Mouse (Mus musculus) adrenal gland, adult (tissue): ENCODE measurements around the gene Pitx2.

Experiments
- DNase-seq, 2 experiments: peaks; one replicate each; pipeline ENCODE4 v3.0.0; 2022 to 2023; ENCODE audit warnings: low spot score in 1 of 2; ENCODE audit not compliant: inconsistent age in 2 of 2

The Pitx2 gene

DNA sequence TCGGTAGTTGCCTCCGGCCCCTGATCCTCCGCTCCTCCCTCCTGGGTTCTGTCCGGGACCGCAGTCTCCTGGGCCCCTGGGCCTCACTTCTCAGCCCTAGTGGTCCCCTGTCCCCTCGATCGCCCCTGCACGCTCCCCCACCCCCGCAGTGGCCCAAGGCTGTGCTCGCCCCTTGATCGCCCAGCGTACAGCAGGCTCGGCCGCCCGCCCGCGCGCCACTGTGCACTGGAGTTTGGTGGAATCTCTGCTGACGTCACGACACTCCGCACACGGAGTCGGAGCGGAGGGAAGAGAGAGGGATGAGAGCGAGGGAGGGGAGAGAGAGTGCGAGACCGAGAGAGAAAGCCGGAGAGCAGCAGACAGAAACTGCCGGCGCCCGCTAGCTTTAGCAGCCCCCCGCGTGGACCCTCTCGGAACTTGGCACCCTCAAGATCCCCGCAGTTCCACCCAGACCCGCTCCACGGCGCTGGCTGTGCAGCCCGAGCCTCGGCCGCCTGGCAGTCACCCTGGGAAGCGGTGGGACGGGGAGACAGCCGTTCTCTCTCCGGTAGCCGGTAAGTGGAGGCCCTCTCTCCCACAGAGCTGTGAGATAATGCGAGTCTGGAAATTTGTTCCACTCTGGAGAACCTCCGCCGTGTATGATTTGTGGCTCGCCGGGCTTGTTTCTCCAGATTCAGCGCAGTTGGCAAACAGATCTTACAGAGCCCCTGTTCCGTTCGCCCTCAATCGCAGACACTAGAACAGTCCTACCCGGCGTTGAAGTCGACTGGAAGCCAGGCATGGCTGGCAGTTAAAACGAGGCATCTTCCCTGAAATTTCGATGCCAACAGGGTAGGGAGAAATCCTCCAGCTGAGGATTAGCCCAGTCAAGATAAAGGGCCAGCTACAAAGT is at the start of gene Pitx2:
Gene Pitx2, plus strand, starts transcription at position 270 of the 892 bp plus-strand sequence.
- DNase-seq: peak; percentile 13 to 62

DNA sequence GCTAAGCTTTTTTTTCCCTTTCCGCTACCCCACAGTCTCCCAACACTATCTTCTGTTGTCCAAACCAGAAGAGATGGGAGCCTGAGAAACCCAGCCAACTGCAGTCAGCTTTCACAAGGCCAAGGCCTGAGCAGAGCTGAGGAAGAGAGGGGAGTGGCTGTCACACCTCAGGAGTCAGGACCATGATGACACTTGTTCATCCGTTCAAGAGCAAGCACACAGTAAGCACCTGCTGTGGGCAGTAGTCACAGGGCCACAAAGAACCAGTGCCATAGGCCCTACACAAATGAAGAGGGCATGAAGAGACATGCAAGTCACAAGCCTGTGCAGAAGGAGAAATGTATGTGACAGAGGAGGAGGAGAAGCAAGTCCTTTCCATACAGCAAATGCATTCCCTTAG is 49.7 kb upstream of the Pitx2 start:
- DNase-seq: no peak

DNA sequence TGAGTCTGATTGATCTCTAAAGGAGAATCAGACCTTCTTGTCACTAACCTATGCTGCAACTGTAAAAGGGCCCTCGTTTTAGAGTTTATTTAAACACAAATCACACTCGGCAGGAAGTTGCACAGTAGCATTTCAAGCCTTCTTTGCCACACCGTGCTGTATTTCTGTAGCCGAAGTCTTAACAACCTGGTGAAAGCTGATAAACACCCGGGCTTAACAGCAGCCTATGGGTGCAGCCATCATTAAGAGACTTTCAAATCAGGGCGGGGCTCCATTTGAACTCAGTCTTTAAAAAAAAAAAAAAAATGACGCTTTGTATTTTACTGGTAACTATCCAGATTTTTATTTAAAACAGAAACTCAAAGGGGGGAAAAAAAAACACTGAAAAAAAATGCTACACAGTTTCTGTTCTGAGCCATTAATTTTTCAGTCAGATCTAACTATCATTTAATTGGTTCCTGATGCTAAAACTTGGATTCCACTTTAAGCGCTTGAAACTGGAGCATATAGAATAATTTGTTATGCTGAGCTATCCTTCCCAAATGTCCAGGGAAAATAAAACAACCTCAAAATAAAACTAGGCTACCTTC is 48.5 kb upstream of the Pitx2 start:
- DNase-seq: no peak

DNA sequence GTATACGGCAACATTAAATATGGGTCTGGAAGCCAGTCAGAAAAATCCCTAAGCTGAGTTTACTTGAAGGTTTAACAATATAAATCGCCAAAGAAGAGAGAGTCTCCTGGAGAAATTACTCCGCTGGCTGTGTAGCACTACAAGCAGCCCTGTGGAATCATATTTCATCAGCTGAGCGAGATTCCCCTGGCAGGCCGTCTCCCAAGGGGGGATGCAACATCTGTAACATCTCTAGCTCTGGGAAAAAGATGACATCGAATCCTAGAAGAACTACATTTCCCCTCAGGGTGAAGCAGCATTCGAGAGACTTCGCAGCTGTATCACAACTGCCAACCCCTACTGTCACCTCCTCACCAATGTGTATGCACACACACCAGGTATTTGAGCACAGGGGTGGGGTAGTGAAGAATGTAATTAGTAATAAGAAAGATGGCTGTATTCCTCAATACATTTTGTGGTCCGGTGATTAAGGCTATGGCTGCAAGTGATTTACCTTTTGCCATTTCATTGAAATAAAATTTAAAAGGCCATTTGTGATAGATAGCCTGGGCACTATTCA is 40.8 kb upstream of the Pitx2 start:
- DNase-seq: no peak

DNA sequence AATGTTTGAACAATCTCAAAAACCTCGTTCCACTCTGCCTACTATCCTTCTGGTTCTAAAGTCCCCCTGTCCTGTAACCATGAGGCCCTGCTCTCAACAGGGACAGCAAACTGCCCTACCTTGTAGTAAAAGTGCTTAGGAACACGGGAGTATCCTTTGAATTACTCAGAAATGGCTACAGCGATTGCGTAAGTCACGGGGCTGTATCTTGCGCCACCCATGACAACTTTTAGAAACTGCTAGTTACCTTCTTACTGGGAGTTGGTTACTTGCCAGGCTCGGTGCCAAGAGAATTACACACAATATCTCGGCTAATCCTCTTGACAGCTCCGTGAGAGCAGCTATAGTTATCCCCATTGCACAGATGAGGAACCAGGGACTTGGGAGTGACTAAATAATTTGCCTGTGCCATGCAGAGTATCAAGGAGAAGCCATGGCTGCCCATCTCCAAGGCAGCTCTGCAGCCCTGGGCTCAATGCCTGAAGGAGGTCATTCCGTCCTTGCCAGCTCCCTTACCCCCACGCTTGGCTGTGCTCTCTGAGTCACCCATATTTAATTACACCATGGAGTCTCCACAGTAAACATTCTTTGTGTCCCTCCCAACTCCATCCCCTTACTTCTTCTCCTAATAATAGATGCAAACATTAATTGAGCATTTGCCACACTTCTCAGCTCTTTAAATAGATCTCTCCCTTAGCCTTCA is 38.2 kb upstream of the Pitx2 start:
- DNase-seq: no peak

DNA sequence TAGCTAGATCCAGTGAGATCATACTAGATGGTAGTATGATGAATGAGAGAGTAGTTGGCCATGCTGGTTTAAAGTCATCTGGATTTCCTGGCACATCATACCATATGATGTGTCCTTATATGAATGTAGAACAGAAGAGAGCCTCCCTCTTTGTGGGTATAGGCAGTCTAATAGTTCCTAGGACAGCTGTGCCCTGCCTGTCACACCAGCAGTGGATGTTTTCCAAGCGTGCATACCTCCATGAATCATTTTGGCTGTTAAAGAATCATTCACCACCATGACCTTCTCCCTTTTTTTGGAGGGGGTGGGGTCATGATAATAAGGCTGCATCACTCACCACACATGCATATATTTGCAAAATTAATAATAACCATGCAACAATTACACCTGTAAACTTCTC is 35.4 kb upstream of the Pitx2 start:
- DNase-seq: no peak

DNA sequence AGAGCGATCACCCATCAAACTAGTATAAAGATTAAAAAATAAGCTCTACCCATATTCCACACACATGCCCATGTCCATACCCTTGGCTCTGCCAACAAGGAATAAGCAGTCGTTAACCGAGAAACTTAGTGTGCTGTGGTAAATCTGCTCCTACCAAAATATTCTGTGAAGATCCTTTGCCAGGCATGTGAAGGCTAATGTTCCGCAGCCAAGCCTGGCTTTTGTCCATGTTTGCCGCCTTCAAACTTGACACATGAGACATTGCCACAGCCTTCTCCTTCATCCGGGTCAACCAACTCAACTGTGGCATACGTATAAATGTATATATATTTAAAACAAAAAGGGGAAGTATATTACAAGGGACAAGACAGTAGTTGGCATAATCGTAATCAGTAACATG is 34.0 kb upstream of the Pitx2 start:
- no peak for DNase-seq

DNA sequence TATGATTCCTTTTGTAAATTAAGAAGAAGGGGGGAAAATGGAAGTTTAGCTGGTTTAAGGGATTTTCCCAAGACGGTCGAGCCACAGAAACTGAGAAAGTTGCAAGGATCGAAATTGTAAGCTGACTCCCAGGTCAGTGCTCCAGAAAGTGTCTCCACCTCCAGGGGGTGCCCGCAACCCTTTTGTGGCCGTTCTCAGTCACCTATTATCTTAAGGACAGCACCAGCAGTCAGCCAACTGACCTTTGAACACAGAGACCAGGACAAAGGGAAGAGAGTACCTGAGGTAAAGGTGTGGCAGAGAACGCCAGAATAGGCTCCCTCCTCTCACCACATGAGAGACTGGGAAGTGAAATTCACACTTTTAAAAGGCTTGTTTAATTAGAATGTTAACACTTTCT is 33.0 kb upstream of the Pitx2 start:
- DNase-seq: no peak

DNA sequence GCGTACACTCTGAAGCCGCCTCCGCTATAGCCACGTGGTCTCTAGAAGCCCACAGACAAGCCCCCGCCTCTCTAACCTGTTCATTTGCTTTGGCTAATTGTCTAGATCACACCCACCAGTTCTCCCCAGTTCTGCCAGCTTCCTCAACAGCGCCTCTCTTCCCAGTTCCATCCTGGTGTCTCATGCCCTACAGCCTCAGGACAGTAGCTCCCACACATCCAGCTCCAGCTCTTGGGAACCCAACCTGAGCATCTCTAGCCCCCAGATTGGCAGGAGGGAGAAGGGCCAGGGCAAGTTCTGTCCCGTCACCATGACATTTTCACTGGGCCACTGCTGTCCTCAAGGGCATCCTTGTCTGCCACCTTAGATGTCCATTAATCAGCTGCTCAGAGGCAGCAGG is 29.3 kb upstream of the Pitx2 start:
- DNase-seq: no peak

DNA sequence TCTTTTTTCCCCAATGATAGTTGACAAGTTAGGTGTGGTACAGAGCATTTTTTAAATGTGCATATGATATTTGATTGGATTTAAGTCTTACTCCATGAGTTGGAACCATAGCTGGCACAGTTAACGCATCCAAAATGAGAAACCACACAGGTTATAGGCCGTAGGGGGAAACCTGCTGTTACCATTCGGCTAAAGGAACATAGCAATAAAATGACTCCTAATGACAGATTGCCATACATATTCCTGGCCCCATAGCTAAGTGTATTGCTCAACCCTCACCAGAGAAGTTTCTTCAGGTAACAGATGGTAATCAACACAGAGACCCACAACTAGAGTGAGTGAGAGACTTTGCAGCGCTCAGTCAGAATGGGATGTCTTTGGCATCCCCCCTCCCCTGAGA is 27.9 kb upstream of the Pitx2 start:
- DNase-seq: no peak

DNA sequence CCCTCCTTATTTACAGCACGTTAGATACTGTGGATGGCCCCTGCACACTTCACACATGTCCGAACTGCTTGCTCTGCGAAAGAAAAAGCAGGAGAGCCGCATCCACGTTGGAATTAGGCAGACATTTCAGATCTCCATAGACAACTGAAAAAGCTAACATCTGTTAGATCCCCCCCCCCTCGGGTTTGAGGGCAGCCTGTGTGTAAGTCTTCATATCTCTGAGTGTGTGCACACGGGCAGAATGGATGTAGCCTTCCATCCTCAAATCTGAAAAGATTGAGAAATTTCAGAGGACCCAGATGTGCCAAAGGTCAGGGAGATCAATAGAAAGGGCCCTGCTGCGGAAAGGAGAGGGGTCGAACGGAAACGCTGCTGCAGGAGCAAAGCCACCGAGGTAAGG is 5.2 kb upstream of the Pitx2 start:
- DNase-seq: no peak

DNA sequence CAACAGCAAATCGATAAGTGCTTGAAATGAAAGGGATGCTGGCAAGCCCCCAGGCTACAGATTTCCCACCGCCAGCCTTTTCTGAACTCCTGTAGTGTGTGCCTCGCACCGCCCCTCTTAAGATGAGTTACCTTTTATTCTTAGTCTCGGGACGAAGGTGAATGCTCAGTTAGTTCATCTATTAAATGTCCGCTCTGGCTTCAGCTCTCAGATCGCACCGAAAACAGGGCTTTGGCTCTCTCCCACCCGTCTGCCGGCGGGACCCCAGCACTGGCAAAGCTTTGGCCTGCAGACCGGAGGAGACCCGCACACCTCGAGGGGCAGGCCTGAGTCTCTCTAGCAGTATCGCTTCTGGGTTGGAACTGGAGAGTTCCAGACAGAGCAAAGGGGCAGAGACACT is 4.6 kb upstream of the Pitx2 start:
- DNase-seq: no peak

DNA sequence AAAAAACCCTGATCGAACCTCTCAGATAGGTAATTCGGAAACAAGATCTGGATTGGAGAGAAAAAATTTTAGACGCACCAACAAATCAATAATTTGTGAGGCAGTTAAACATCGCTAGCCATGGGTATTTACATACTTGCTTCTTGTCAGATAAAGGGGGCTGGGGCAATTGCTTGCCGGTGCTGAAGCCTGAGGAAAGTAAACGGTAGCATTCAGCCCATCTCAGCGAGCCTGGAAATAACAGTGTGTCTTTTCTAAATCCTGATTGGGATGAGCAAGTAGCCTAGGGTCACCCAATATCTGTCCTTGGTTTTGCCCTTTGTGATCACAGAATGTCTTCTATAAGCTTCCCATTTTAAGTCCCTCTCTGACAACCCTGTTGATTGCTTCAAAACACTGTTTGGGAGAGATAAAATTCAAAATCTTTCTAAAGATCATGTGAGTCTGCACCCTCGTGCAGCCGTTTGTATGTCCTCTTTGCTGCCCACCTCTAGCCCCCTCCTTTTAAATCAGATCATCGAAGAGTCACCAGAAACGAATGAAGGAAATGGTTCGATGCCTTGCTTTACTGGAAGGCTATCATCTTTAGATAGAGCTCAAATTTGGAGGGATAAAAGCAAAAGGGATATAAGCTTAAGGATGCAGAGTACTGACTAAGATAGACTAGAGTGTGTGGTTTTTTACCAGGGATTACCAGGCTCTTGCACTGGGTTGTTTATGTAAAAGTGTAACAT is 3.7 kb upstream of the Pitx2 start:
- no peak for DNase-seq

DNA sequence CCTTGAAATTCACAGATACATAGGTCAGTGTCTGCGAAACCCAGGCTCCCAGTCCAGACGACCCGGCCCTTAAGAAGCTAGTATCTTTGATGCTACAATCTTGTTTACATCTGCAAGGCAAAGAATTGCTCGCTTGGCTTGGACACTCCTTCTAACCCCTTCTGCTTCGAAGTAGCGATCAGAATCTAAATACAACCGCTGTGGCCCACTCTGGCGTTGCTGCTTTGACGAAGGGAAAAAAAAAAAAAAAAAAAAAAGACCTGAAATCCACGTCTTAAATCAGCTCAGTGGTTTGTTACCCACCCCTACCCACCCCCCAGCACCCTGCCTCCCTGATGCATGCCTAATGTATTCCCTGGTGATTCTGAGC is 3.1 kb upstream of the Pitx2 start:
- DNase-seq: no peak

DNA sequence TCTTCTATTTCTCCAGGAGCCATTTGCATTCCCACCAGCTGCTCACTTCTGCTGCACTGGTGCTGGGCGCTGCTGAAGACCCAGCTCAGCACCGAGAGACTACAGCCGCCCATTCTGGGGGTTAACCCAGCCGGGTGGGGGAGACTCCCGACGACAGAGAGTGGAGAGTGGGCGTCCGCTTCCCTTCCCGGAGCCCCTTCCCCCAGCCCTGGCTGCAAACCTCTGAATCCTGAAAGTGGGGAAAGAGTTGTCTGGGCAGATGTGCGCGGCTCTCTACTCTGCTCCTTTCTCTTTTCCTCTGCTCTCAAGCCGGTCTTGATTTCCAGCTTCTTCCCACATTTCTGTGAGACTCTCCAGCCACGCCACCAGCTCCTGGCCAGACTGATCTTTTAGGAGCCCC is 2.6 kb upstream of the Pitx2 start:
- DNase-seq: no peak

DNA sequence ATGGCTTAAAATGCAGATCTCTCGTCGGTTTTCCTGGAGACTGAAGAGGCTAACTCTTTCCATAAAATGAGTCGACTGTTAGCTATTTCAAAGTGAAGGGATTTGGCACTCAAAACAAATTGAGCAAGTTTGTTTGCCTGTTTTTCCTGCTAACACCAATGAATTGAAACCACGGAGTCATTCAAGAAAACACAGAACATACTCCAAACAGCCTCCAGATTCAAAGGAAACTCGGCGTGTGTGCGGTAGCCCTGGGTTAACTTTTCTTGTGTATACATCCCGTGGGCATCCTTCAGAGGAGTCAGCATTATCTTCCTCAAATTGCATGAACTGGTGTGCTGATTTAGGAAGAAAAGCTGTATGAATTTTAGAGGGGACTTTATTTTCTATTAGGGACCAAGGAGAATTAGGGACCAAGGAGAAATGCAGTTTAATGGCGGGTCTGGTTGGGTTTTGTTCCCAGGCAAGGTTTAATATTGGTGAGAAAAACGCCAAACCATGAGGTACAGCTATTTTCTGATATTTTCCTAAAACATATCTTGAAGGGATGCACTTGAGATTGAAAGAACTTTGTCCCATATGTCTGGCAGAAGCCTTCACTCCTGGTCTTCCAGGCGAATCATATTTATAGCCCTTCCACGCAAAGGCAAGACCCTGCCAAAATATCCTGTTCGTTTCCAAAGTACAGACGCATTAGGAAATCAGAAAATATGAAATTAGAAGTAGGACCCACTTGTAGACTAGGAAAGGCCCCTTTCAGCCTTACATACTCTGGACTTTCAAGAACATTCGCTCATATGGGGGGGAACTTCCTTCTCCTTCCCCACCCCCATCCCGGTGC is 1.7 kb upstream of the Pitx2 start:
- DNase-seq: no peak

DNA sequence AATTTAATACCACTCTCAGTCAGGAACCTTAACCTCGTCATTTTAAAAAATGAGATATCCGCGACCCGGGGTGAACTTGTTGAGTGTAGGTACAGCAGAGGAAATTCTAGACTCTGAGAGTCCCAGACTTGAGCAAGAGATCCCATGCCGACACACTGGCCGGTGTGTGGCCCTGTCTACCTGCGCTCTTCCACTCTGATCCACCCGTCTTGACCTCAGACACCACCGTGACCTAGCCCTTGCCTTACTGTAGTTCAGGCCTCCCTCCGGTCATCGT is 1.1 kb upstream of the Pitx2 start:
- no peak for DNase-seq

DNA sequence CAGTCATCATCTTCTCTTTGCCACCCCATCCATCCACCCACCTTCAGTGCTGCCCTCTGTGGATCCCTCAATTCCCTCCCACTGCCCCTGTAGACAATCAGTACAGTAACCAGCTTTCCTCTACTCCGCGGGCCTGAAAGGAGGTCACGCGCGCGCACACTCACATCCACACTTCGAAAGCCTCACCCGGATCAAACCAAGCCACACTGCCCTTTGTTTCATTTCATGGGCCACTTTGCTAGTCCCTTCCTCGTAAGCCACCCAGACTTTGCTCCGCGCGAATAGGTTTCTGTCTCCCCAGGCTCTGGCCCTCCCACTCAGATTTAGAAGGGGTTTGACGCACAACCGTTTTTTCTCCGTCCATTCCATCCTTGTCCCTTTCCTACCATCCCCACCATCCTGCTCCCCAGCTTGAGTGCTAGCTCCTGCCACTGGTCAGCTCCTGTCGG is 494 bp upstream of the Pitx2 start:
- DNase-seq: no peak

DNA sequence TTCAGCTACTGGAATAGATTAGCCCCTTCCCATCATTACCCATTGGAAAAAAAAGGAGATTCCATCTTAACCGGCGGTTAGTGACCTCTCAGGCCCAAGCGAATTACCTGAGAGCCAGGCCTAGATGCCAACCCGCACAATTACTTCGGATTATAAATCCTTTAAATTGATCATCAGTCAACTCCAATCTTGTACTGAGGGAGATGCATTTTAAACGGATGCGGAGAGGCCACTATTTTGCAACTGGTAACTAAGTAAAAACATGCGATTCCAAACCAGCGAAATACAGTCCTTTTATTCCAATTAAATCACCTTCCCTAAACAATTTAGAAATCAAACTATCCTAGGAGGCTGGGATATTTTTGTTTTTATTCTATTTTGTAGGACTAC is 818 bp downstream of the Pitx2 start:
- no peak for DNase-seq

DNA sequence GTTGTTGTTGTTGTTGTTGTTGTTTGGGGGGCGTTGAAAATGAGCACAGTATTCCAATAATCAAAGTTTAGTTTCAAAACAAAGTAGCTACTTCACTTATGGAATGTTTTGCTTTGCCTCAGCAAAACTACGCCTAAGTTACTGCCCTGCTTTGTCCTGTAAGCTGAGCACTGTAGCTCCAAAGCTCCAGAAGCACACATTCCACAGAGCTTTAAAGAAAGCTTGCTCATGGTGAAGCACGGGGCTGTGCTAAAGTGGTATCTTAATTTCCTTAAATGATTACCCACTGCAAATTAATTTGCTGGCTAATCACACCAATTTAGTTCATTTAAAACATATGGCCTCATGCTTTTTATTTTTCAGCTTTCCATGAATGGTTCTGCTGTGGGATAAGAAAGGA is 1.5 kb downstream of the Pitx2 start:
- DNase-seq: no peak
